Mouse (Mus musculus) midbrain, embryonic 10.5 days (tissue): Measurements from ENCODE around the gene Osbpl9. TPM values are rescaled to one million over a fixed set of nuclear protein-coding genes. Genes with fewer than 3 reads are reported as not detected.
A peak's percentile ranks its signal among the peaks of the same experiment; 100 is the strongest.

Experiments
- DNase-seq: peaks from one replicate; pipeline ENCODE4 v3.0.0-alpha.2; 2017; ENCODE audit warnings: low spot score
- H3K27ac ChIP-seq: fragments of 300-500 bp; sonication (generic); replicated peaks from 2 replicates; pipeline ENCODE4 v1.5.1; 2016; ENCODE audit warnings: mild to moderate bottlenecking
- H3K27me3 ChIP-seq: fragments of 300-500 bp; sonication (generic); 2 replicates; pipeline ENCODE4 v1.6.1; 2016; ENCODE audit warnings: low read depth, mild to moderate bottlenecking; ENCODE audit not compliant: poor library complexity, severe bottlenecking
- H3K36me3 ChIP-seq: fragments of 300-500 bp; sonication (generic); 2 replicates; pipeline ENCODE4 v1.6.1; 2016; ENCODE audit warnings: mild to moderate bottlenecking, moderate library complexity
- H3K4me1 ChIP-seq: fragments of 300-500 bp; sonication (generic); 2 replicates; pipeline ENCODE4 v1.6.1; 2016
- H3K4me3 ChIP-seq: fragments of 300-500 bp; sonication (generic); 2 replicates; pipeline ENCODE4 v1.5.1; 2016; ENCODE audit warnings: mild to moderate bottlenecking, moderate library complexity
- H3K9me3 ChIP-seq: fragments of 300-500 bp; sonication (generic); replicated peaks from 2 replicates; pipeline ENCODE4 v1.6.1; 2016; ENCODE audit warnings: mild to moderate bottlenecking
- whole genome bisulfite sequencing: fragments of 180-500 bp; shearing (Covaris S2); methylation state at CpG from one replicate; pipeline ENCODE4 v1.1.7; 2016; 5-methylcytosine and 5-hydroxymethylcytosine counted together
- microRNA counts: library from miRNA; unstranded; fragments of <30 nt; microRNA quantifications from one replicate; lab custom pipeline; 2017
- microRNA-seq: library from miRNA; unstranded; fragments of <30 nt; microRNA quantifications from one replicate; pipeline ENCODE4, GENCODE M21; 2017
- polyA plus RNA-seq: library from polyadenylated mRNA; unstranded; fragments of >200 nt; fragmentation: Nextera tagmentation; extraction: Ambion mirVana; gene quantifications from 2 replicates; pipeline ENCODE4 v1.2.1, GENCODE M21; 2016

The Osbpl9 gene
- polyA plus RNA-seq, 1 experiment from 2014 or later: 58.3 TPM

DNA sequence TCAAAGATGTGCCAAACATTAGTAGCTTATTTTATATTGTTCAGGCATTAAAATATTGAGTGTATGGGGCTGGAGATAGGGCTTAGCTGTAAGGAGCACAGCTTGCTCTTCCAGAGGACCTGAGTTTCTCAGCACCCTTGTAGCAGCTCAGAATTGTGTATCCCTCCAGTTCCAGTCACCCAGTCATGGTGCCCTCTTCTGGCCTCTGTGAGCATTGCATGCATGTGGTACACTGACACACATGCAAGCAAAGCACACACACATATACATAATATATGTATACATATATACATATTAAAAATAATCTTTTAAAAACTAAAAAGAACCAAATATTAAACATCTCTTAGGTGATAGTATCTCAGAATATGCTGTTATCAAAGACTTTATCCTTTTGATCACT is 165.7 kb downstream of the Osbpl9 start:
- Histone ChIP-seq H3K9me3 (no peaks in the 10 kb centered on the region), H3K36me3 (peaks cover 85% of the 10 kb centered on the region)

GRCm38 (mm10) chr4:109030266-109030665 is 171.8 kb downstream of the Osbpl9 start:
- Histone ChIP-seq H3K36me3 (peaks cover 86% of the 10 kb centered on the region), H3K27ac (no peak overlapping the region), H3K9me3 (no peaks in the 10 kb centered on the region), H3K27me3 (no peaks in the 10 kb centered on the region), H3K4me3 (no peak overlapping the region), H3K4me1 (peaks cover 6% of the 10 kb centered on the region; the same call in 1 of the 2 replicates)
- 94% methylated on average over 2 of the region's 2 CpGs for WGBS
- no peak for DNase-seq

More for the DNA sequence above, 165.7 kb downstream of the Osbpl9 start:
- peak; percentile 59 for DNase-seq
- Histone ChIP-seq H3K27me3 (no peaks in the 10 kb centered on the region), H3K27ac (no peak overlapping the region), H3K4me1 (no peaks in the 10 kb centered on the region), H3K4me3 (no peak overlapping the region)

GRCm38 (mm10) chr4:109029857-109030256 is 172.2 kb downstream of the Osbpl9 start:
- no peak for DNase-seq
- WGBS: 90% methylated on average over 2 of the region's 2 CpGs
- no peak overlapping the region for H3K27ac ChIP-seq
- peaks cover 90% of the 10 kb centered on the region for H3K36me3 ChIP-seq
- H3K4me1 ChIP-seq: peaks cover 6% of the 10 kb centered on the region; the same call in 1 of the 2 replicates
- no peak overlapping the region for H3K4me3 ChIP-seq
- H3K27me3 ChIP-seq: no peaks in the 10 kb centered on the region
- H3K9me3 ChIP-seq: no peaks in the 10 kb centered on the region

- peaks cover 76% of the 10 kb centered on the region for H3K36me3 ChIP-seq
- H3K9me3 ChIP-seq: no peaks in the 10 kb centered on the region
- H3K27ac ChIP-seq: no peak overlapping the region
- DNase-seq: no peak
- peaks cover 6% of the 10 kb centered on the region; the same call in 1 of the 2 replicates for H3K4me1 ChIP-seq
- H3K4me3 ChIP-seq: no peak overlapping the region
- no peaks in the 10 kb centered on the region for H3K27me3 ChIP-seq
- WGBS: 44% methylated on average over 3 of the region's 3 CpGs
These were observed 175.5 kb downstream of the Osbpl9 start for GRCm38 (mm10) chr4:109026543-109026942.

- Histone ChIP-seq H3K27me3 (no peaks in the 10 kb centered on the region), H3K27ac (no peak overlapping the region), H3K4me3 (no peak overlapping the region), H3K9me3 (no peaks in the 10 kb centered on the region), H3K4me1 (peaks cover 6% of the 10 kb centered on the region; the same call in 1 of the 2 replicates), H3K36me3 (peaks cover 72% of the 10 kb centered on the region)
- 64% methylated on average over 3 of the region's 3 CpGs for WGBS
- DNase-seq: no peak
These were observed 177.0 kb downstream of the Osbpl9 start for GRCm38 (mm10) chr4:109025061-109025460.

DNA sequence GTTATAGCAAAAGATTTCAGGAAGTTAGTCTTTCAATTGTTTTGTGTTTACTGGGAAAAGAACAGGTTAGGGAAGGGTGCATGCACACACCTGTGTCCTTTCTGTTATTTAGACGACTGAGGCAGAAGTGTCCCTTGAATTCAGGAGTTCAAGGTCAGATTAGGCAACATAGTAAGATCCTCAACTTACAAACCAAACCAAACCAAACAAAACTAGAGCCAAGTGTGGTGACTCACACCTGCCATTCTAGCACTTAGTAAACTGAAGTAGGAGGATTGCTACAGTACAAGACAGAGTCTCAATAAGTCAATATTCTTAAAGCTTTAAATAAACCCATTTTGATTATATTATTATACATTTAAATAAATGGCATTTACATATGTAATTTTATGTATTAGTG is 180.1 kb downstream of the Osbpl9 start:
- H3K27ac ChIP-seq: no peak overlapping the region
- WGBS: 78% methylated on average over 1 of the region's 1 CpGs
- no peak overlapping the region for H3K4me3 ChIP-seq
- no peaks in the 10 kb centered on the region for H3K27me3 ChIP-seq
- no peaks in the 10 kb centered on the region for H3K9me3 ChIP-seq
- DNase-seq: no peak
- H3K4me1 ChIP-seq: peaks cover 6% of the 10 kb centered on the region; the same call in 1 of the 2 replicates
- H3K36me3 ChIP-seq: peaks cover 69% of the 10 kb centered on the region

DNA sequence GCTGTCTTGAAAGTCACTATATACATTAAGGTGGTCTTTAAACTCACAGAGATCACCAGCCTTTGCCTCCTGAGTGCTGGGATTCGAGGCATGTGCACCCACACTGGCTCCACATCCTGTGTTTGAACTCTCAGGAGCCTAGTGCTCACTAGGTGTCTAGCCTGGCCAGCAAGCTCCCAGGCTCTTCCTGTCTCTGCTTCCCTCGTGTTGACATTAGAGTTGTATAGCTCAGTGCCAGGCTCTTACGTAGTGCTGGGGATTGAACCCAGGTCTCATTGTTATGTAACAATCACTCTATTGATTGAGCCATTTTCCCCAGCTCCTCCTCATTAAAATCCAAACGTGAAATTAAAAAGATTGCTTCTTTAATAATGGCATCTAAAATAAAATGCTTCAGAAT is 182.8 kb downstream of the Osbpl9 start:
- no peak for DNase-seq
- Histone ChIP-seq H3K36me3 (peaks cover 57% of the 10 kb centered on the region), H3K9me3 (no peaks in the 10 kb centered on the region), H3K27me3 (no peaks in the 10 kb centered on the region), H3K4me3 (no peak overlapping the region), H3K27ac (no peak overlapping the region), H3K4me1 (no peaks in the 10 kb centered on the region)
- WGBS: 81% methylated on average over 4 of the region's 4 CpGs

DNA sequence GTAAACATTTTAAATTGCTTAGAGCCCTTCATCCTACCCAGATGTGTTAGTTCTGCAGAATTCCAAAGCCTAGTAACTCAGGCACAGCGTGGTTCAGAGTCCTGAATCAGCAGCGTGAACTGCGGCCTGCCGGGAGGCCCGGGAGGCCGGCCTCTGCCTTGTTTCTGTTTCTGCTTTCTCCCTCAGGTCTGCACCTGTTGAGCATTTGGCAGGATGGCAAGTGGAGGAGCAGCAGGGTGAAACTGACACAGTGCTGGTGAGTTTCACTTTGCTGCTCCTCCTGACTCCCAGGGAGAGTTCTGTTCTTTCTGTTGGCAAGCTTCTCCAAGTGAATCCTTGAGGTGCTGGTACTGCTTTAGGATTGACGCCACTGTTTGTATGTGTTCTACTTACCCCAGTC is 184.6 kb downstream of the Osbpl9 start:
- 54% methylated on average over 7 of the region's 7 CpGs for WGBS
- no peaks in the 10 kb centered on the region for H3K27me3 ChIP-seq
- H3K9me3 ChIP-seq: no peaks in the 10 kb centered on the region
- no peak overlapping the region for H3K4me3 ChIP-seq
- no peak for DNase-seq
- no peak overlapping the region for H3K27ac ChIP-seq
- no peaks in the 10 kb centered on the region for H3K4me1 ChIP-seq
- peaks cover 61% of the 10 kb centered on the region for H3K36me3 ChIP-seq

- Histone ChIP-seq H3K27ac (no peak overlapping the region), H3K9me3 (no peaks in the 10 kb centered on the region), H3K4me3 (no peak overlapping the region), H3K27me3 (no peaks in the 10 kb centered on the region), H3K36me3 (peaks cover 42% of the 10 kb centered on the region), H3K4me1 (no peaks in the 10 kb centered on the region)
- 95% methylated on average over 4 of the region's 4 CpGs for WGBS
- no peak for DNase-seq
These were observed 188.0 kb downstream of the Osbpl9 start for GRCm38 (mm10) chr4:109014091-109014490.

MicroRNAs within 50 kb of the gene (microRNA counts, 519-probe panel; counts per million panel counts)
- not detected for microRNA mmu-miR-761 (lab: Ali Mortazavi, UCI)

Small RNA genes lying within 50 kb of the gene (microRNA-seq; reads per million reads assigned to microRNA genes)
- gene Mir761: not detected

Other genes with a start within 250 kb of the Osbpl9 start
- gene Nrd1, start 201.6 kb downstream of the Osbpl9 start, polyA plus RNA-seq: 68.3 and 78.8 TPM in 2 replicates
- 0.07 and 0.27 TPM in 2 replicates for gene Calr4, start 32.2 kb upstream of the Osbpl9 start, polyA plus RNA-seq
- 34.1 and 42.4 TPM in 2 replicates for gene Eps15, start 78.0 kb upstream of the Osbpl9 start, polyA plus RNA-seq
- gene Ttc39a, start 204.4 kb upstream of the Osbpl9 start, polyA plus RNA-seq: 2.4 and 2.9 TPM in 2 replicates